Mouse (Mus musculus) limb, embryonic 10.5 days (tissue): ENCODE data around the gene Prkag2. TPM values are rescaled to one million over a fixed set of nuclear protein-coding genes. Genes with fewer than 3 reads are reported as not detected.

Experiments
- DNase-seq: peaks from one replicate; pipeline ENCODE4 v3.0.0-alpha.2; 2017; ENCODE audit warnings: low spot score
- H3K27ac ChIP-seq: fragments of 300-500 bp; sonication (generic); 2 replicates; pipeline ENCODE4 v1.5.1; 2016; ENCODE audit warnings: mild to moderate bottlenecking
- H3K27me3 ChIP-seq: fragments of 300-500 bp; sonication (generic); 2 replicates; pipeline ENCODE4 v1.6.1; 2016; ENCODE audit warnings: low read depth, mild to moderate bottlenecking; ENCODE audit not compliant: poor library complexity, severe bottlenecking
- H3K36me3 ChIP-seq: fragments of 300-500 bp; sonication (generic); 2 replicates; pipeline ENCODE4 v1.6.1; 2016; ENCODE audit warnings: mild to moderate bottlenecking, moderate library complexity
- H3K4me1 ChIP-seq: fragments of 300-500 bp; sonication (generic); 2 replicates; pipeline ENCODE4 v1.6.1; 2016
- H3K4me3 ChIP-seq: fragments of 300-500 bp; sonication (generic); 2 replicates; pipeline ENCODE4 v1.5.1; 2016; ENCODE audit warnings: mild to moderate bottlenecking, moderate library complexity
- H3K9me3 ChIP-seq: fragments of 300-500 bp; sonication (generic); replicated peaks from 2 replicates; pipeline ENCODE4 v1.6.1; 2016; ENCODE audit warnings: mild to moderate bottlenecking
- WGBS: fragments of 180-500 bp; shearing (Covaris S2); methylation state at CpG from one replicate; pipeline ENCODE4 v1.1.7; 2016; 5-methylcytosine and 5-hydroxymethylcytosine counted together
- polyA plus RNA-seq: library from polyadenylated mRNA; unstranded; fragments of >200 nt; fragmentation: Nextera tagmentation; extraction: Ambion mirVana; gene quantifications from 2 replicates; pipeline ENCODE4 v1.2.1, GENCODE M21; 2016

The Prkag2 gene
- polyA plus RNA-seq, 1 experiment from 2014 or later = 35.1 TPM

GRCm38 (mm10) chr5:24877836-24878624 lies 222.4 kb downstream of the Prkag2 start:
- H3K36me3 ChIP-seq = peaks cover 34% of the 10 kb centered on the region
- no peak for DNase-seq

GRCm38 (mm10) chr5:24876653-24877052 lies 223.8 kb downstream of the Prkag2 start:
- Histone ChIP-seq H3K4me3 (no peak overlapping the region), H3K4me1 (peaks cover 31% of the 10 kb centered on the region), H3K36me3 (peaks cover 28% of the 10 kb centered on the region), H3K27me3 (no peaks in the 10 kb centered on the region), H3K9me3 (no peaks in the 10 kb centered on the region), H3K27ac (no peak overlapping the region)
- no peak for DNase-seq
- 93% methylated on average over 9 of the region's 9 CpGs for WGBS

More at GRCm38 (mm10) chr5:24877836-24878624, 222.4 kb downstream of the Prkag2 start:
- Histone ChIP-seq H3K4me1 (peaks cover 29% of the 10 kb centered on the region), H3K9me3 (no peaks in the 10 kb centered on the region), H3K27ac (no peak overlapping the region), H3K27me3 (no peaks in the 10 kb centered on the region), H3K4me3 (no peak overlapping the region)
- 70% methylated on average over 11 of the region's 11 CpGs for WGBS

DNA sequence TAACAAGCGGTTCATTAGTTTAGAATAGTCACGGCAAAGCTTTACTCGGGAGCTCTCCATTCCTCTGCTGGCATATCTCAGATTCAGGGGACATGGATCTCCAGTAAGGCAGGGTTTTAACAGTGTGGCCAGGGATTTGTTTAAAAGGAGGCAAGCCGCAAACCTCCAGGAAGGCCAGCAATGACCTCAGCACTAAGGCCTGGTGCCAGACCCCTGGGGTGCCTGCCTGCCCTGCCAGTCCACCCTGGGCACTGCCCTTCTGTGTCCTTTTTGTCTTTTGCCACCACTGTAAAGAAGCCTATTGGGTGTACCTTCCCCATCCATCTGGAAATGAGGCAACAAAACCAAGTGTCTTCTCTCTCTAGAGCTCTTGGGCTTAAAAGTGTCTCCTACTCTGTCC lies 226.3 kb downstream of the Prkag2 start:
- H3K27ac ChIP-seq = no peak overlapping the region
- peaks cover 16% of the 10 kb centered on the region for H3K4me1 ChIP-seq
- no peaks in the 10 kb centered on the region for H3K27me3 ChIP-seq
- peaks cover 27% of the 10 kb centered on the region for H3K36me3 ChIP-seq
- no peak overlapping the region for H3K4me3 ChIP-seq
- 86% methylated on average over 4 of the region's 4 CpGs for WGBS
- DNase-seq = no peak
- no peaks in the 10 kb centered on the region for H3K9me3 ChIP-seq

DNA sequence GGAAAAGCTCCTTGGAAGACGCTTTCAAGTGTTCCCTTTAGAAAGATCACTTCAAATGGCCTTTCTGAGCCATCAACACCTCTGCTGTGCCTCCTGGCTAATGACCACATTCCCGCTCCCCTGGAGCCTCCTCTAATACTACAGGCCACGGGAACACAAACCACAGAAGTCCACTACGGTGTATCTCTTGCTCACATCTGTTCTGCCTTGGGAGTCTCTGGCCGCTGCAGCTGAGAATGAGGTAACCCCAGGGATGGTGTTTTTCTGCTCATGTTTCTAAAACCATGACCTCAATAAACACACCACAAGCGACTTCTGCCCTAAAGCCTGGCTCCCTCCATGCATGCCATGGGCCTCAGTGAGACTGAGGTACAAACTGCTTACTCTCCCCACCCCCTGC lies 227.2 kb downstream of the Prkag2 start:
- peaks cover 12% of the 10 kb centered on the region for H3K4me1 ChIP-seq
- peaks cover 24% of the 10 kb centered on the region for H3K36me3 ChIP-seq
- no peak overlapping the region for H3K27ac ChIP-seq
- H3K4me3 ChIP-seq = no peak overlapping the region
- H3K9me3 ChIP-seq = no peaks in the 10 kb centered on the region
- 56% methylated on average over 6 of the region's 6 CpGs for WGBS
- no peak for DNase-seq
- H3K27me3 ChIP-seq = no peaks in the 10 kb centered on the region

- no peak for DNase-seq
- peaks cover 35% of the 10 kb centered on the region for H3K36me3 ChIP-seq
- WGBS = 93% methylated on average over 12 of the region's 12 CpGs
Observed at GRCm38 (mm10) chr5:24871276-24871675, 229.2 kb downstream of the Prkag2 start.

GRCm38 (mm10) chr5:24869796-24870289 lies 230.6 kb downstream of the Prkag2 start:
- Histone ChIP-seq H3K36me3 (peaks cover 32% of the 10 kb centered on the region), H3K4me3 (no peak overlapping the region), H3K27me3 (no peaks in the 10 kb centered on the region), H3K4me1 (peaks cover 10% of the 10 kb centered on the region), H3K9me3 (no peaks in the 10 kb centered on the region), H3K27ac (no peak overlapping the region)
- no peak for DNase-seq
- WGBS = 78% methylated on average over 11 of the region's 11 CpGs

More at GRCm38 (mm10) chr5:24871276-24871675, 229.2 kb downstream of the Prkag2 start:
- no peaks in the 10 kb centered on the region for H3K9me3 ChIP-seq
- peaks cover 10% of the 10 kb centered on the region for H3K4me1 ChIP-seq
- no peak overlapping the region for H3K4me3 ChIP-seq
- no peak overlapping the region for H3K27ac ChIP-seq
- no peaks in the 10 kb centered on the region for H3K27me3 ChIP-seq

GRCm38 (mm10) chr5:24863804-24864203 lies 236.6 kb downstream of the Prkag2 start:
- Histone ChIP-seq H3K4me3 (no peak overlapping the region), H3K9me3 (no peaks in the 10 kb centered on the region), H3K27me3 (no peaks in the 10 kb centered on the region), H3K36me3 (peaks cover 26% of the 10 kb centered on the region), H3K27ac (no peak overlapping the region), H3K4me1 (no peaks in the 10 kb centered on the region)
- no peak for DNase-seq
- WGBS = 81% methylated on average over 12 of the region's 12 CpGs

- no peak overlapping the region for H3K4me3 ChIP-seq
- no peak overlapping the region for H3K27ac ChIP-seq
- 88% methylated on average over 9 of the region's 9 CpGs for WGBS
- H3K36me3 ChIP-seq = peaks cover 10% of the 10 kb centered on the region
- H3K9me3 ChIP-seq = no peaks in the 10 kb centered on the region
- H3K27me3 ChIP-seq = no peaks in the 10 kb centered on the region
- no peak for DNase-seq
- H3K4me1 ChIP-seq = no peaks in the 10 kb centered on the region
Observed at GRCm38 (mm10) chr5:24861449-24861930, 239.0 kb downstream of the Prkag2 start.

DNA sequence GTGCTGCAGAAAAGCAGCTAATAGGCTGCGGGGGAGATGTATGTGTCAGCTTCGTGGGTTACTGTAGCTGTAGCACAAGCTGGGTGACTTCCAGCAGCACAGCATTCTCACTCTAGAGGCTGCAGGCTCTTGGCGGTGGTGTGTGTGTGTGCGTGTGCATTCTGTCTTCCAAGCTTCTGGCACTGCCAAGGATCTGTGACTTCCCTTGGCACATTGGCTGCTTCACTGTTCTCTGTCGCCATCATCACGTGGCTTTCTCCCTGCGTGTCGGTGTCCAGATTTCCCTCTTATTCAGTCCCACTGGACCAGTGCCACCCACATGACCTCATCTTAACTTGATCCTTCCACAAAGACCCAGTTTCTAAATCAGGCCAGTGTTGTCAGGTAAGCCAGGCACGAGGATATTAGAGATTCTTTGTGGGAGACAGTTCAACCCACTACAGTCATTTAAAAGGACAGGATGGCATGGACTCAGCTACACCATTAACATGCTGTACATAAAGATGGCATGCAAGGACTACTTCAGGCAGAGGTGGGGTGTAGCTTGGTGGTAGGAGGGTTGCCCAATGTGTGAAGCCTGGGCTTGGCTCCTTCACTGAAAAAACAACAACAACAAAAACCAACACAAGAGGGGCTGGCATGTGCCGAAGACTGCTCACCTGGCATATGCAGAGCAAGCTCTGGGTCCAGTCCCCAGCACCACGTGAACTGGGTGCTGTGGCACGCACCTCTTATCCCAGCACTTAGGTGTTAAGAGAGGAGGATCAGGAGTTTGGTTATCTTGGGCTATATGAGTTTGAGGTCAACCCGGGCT lies 239.6 kb downstream of the Prkag2 start:
- H3K27me3 ChIP-seq = no peaks in the 10 kb centered on the region
- H3K4me3 ChIP-seq = no peak overlapping the region
- no peak for DNase-seq
- H3K4me1 ChIP-seq = no peaks in the 10 kb centered on the region
- WGBS = 89% methylated on average over 13 of the region's 13 CpGs
- no peak overlapping the region for H3K27ac ChIP-seq
- H3K9me3 ChIP-seq = no peaks in the 10 kb centered on the region
- H3K36me3 ChIP-seq = 0 out of 2 replicates have a peak, but pooled peaks cover 5% of the 10 kb centered on the region

- Histone ChIP-seq H3K36me3 (0 out of 2 replicates have a peak, but pooled peaks cover 3% of the 10 kb centered on the region), H3K4me1 (no peaks in the 10 kb centered on the region), H3K27ac (no peak overlapping the region), H3K4me3 (no peak overlapping the region), H3K9me3 (no peaks in the 10 kb centered on the region), H3K27me3 (no peaks in the 10 kb centered on the region)
- 81% methylated on average over 3 of the region's 3 CpGs for WGBS
- DNase-seq = no peak
Observed at GRCm38 (mm10) chr5:24859771-24860540, 240.5 kb downstream of the Prkag2 start.

- H3K27me3 ChIP-seq = no peaks in the 10 kb centered on the region
- 67% methylated on average over 3 of the region's 3 CpGs for WGBS
- H3K27ac ChIP-seq = no peak overlapping the region
- no peak for DNase-seq
- no peak overlapping the region for H3K4me3 ChIP-seq
- H3K9me3 ChIP-seq = no peaks in the 10 kb centered on the region
- no peaks in the 10 kb centered on the region for H3K4me1 ChIP-seq
- no peaks in the 10 kb centered on the region for H3K36me3 ChIP-seq
Observed at GRCm38 (mm10) chr5:24854827-24855600, 245.4 kb downstream of the Prkag2 start.

GRCm38 (mm10) chr5:24854256-24854655 lies 246.2 kb downstream of the Prkag2 start:
- WGBS = 90% methylated on average over 3 of the region's 3 CpGs
- Histone ChIP-seq H3K36me3 (no peaks in the 10 kb centered on the region), H3K27me3 (no peaks in the 10 kb centered on the region), H3K27ac (no peak overlapping the region), H3K4me1 (no peaks in the 10 kb centered on the region), H3K4me3 (no peak overlapping the region), H3K9me3 (no peaks in the 10 kb centered on the region)
- DNase-seq = no peak
